In the genomic region with DNA sequence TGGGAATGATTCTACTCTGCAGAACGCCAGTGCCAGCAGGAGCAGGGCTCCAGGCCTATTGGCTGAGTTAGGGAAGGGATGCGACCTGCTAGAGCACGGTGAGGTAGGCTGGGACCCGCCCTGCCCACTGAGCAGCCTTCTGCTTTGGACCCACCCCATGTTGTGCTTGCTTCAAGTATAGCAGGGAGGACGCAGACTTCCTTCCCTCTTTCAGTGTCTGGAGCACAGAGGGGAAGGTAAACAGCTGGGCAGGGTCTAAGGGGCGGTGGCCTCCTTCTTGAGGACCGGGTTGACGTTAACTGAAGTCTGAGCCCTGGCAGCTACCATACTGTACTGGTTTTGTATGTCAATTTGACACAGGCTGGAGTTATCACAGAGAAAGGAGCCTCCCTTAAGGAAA, we compare ENCODE assay signal across 20 mouse cellular contexts.
DNase-seq lines count a peak whose midpoint lies in the region; ATAC-seq and TF ChIP-seq lines count a peak whose summit lies in the region.
"Had no signal": no experiment of that assay in that cellular context is flagged by ENCODE, and none has a peak within 500 bp of the region (broad histone marks: within the 10 kb centered on the region; RNA-seq: fewer than 3 reads in every experiment).

No protein-coding gene starts in this region.

- peaks cover 65% of the 10 kb centered on the region for H3K27me3 ChIP-seq in hindbrain, embryonic 13.5 days
- H3K27me3 ChIP-seq in hindbrain, postnatal 0 days (ENCODE audit: insufficient read depth, low read length), result 0 out of 2 replicates have a peak, but pooled peaks cover 3% of the 10 kb centered on the region

- H3K4me2 ChIP-seq in hindbrain, embryonic 13.5 days, result no peak overlapping the region
- H3K4me2 ChIP-seq in hindbrain, postnatal 0 days (ENCODE audit: low read depth, low read length), result no peak overlapping the region
- H3K4me2 ChIP-seq: embryonic facial prominence, embryonic 12.5 days; forebrain, embryonic 12.5 days had no signal

- H3K9me3 ChIP-seq in hindbrain, embryonic 13.5 days, result no peaks in the 10 kb centered on the region
- no peaks in the 10 kb centered on the region for H3K9me3 ChIP-seq in hindbrain, postnatal 0 days (ENCODE audit: low read length)
- H3K9me3 ChIP-seq: embryonic facial prominence, embryonic 12.5 days; forebrain, embryonic 12.5 days; heart, embryonic 10.5 days had no signal

- no peak overlapping the region for H3K9ac ChIP-seq in hindbrain, embryonic 13.5 days
- H3K9ac ChIP-seq in hindbrain, postnatal 0 days (replicated peaks; ENCODE audit: low read length), result no peak overlapping the region
- H3K9ac ChIP-seq: embryonic facial prominence, embryonic 12.5 days; forebrain, embryonic 12.5 days had no signal

- DNase-seq in hindbrain, postnatal 0 days (ENCODE audit: low spot score), result no peak
- DNase-seq in lung, postnatal 10 days, result peak; percentile 17
- DNase-seq in lung, adult 2 months, result no peak
- peak; percentile 52 for DNase-seq in ZHBTc4 (ENCODE audit: low read depth, low spot score)
- DNase-seq in cerebellum, adult 9-10 months, result no peak
- DNase-seq: adrenal gland, adult 8-10 months; adrenal gland, postnatal 36 days; cerebellum, adult 2 months; cerebellum, postnatal 14 days; embryo, embryonic 11 days; gastrocnemius, postnatal 10 days; heart, adult 18-20 months; heart, postnatal 10 days; heart, postnatal 4 days had no signal

- WGBS in hindbrain, embryonic 13.5 days, result 33% methylated on average over 8 of the region's 8 CpGs
- 38% methylated on average over 8 of the region's 8 CpGs for WGBS in hindbrain, postnatal 0 days
- 17% methylated on average over 8 of the region's 8 CpGs for WGBS in lung, adult 2 months

- H3K36me3 ChIP-seq in hindbrain, embryonic 13.5 days, result no peaks in the 10 kb centered on the region
- no peaks in the 10 kb centered on the region for H3K36me3 ChIP-seq in hindbrain, postnatal 0 days (ENCODE audit: insufficient read depth, low read length)
- H3K36me3 ChIP-seq: embryonic facial prominence, embryonic 12.5 days; forebrain, embryonic 12.5 days; heart, embryonic 10.5 days had no signal

- TF ChIP-seq POLR2A in lung, adult 2 months (IDR thresholded peaks at IDR 0.05; ENCODE audit: borderline replicate concordance, extremely low read depth, low read depth, low read length), result no peak

- no peak overlapping the region for H3K4me3 ChIP-seq in hindbrain, embryonic 13.5 days
- no peak overlapping the region for H3K4me3 ChIP-seq in hindbrain, postnatal 0 days (ENCODE audit: low read length)
- H3K4me3 ChIP-seq in lung, adult 2 months (replicated peaks; ENCODE audit: extremely low read depth, low read depth, low read length), result no peak overlapping the region
- H3K4me3 ChIP-seq: embryonic facial prominence, embryonic 12.5 days; forebrain, embryonic 12.5 days; heart, embryonic 10.5 days had no signal

- H3K27ac ChIP-seq in hindbrain, embryonic 13.5 days, result no peak overlapping the region
- H3K27ac ChIP-seq in hindbrain, postnatal 0 days, result no peak overlapping the region
- H3K27ac ChIP-seq: embryonic facial prominence, embryonic 12.5 days; forebrain, embryonic 12.5 days; heart, embryonic 10.5 days had no signal

- 0 out of 2 replicates have a peak, but pooled peaks have one; percentile 21 for ATAC-seq in hindbrain, embryonic 13.5 days (ENCODE audit: low FRiP score)
- ATAC-seq in hindbrain, postnatal 0 days, result no peak
- ATAC-seq: forebrain, embryonic 16.5 days; Patski had no signal

- peaks cover 21% of the 10 kb centered on the region for H3K4me1 ChIP-seq in hindbrain, embryonic 13.5 days (replicated peaks)
- no peaks in the 10 kb centered on the region for H3K4me1 ChIP-seq in hindbrain, postnatal 0 days (ENCODE audit: insufficient read depth, low read length)
- 0 out of 2 replicates have a peak, but pooled peaks cover 2% of the 10 kb centered on the region for H3K4me1 ChIP-seq in lung, adult 2 months (ENCODE audit: control insufficient read depth, insufficient read depth, low read length)

- no peak for TF ChIP-seq CTCF in hindbrain, postnatal 0 days (IDR thresholded peaks at IDR 0.05; ENCODE audit: low read depth)
- no peak for TF ChIP-seq CTCF in lung, adult 2 months (IDR thresholded peaks at IDR 0.05; ENCODE audit: insufficient read depth, low read length)

Comparison
In these comparisons a context has a peak if more than half of its experiments do, and no peak if none do; other contexts are left out.
1. DNase-seq: peak in lung, postnatal 10 days (single experiment) and ZHBTc4 (single experiment); none in hindbrain, postnatal 0 days (single experiment), lung, adult 2 months (single experiment) and cerebellum, adult 9-10 months (single experiment).